Mouse (Mus musculus) neural tube, embryonic 11.5 days (tissue): Measurements from ENCODE around the gene Olfr1493-ps1. TPM values are rescaled to one million over a fixed set of nuclear protein-coding genes. Genes with fewer than 3 reads are reported as not detected.

ENCODE experiments used
- ATAC-seq: fragments of 200-750 bp; cut with Nextera tagmentation; 2 replicates; pipeline ENCODE4 v1.8.0; 2017; ENCODE audit warnings: moderate number of reproducible peaks, mild to moderate bottlenecking, moderate TSS enrichment, moderate library complexity; ENCODE audit not compliant: insufficient read depth, low FRiP score, low TSS enrichment
- DNase-seq: peaks from one replicate; pipeline ENCODE4 v3.0.0-alpha.2; 2015; ENCODE audit warnings: low spot score
- H3K27ac ChIP-seq: fragments of 300-500 bp; sonication (generic); 2 replicates; pipeline ENCODE4 v1.5.1; 2014; ENCODE audit warnings: low read depth, mild to moderate bottlenecking, low read length
- H3K27me3 ChIP-seq: fragments of 300-500 bp; sonication (generic); 2 replicates; pipeline ENCODE4 v1.6.1; 2014; ENCODE audit warnings: mild to moderate bottlenecking, low read length, mixed read lengths; ENCODE audit not compliant: control insufficient read depth, insufficient read depth
- H3K36me3 ChIP-seq: fragments of 300-500 bp; sonication (generic); 2 replicates; pipeline ENCODE4 v1.6.1; 2014; ENCODE audit warnings: mild to moderate bottlenecking, low read length, moderate library complexity, mixed read lengths; ENCODE audit not compliant: control insufficient read depth, insufficient read depth
- H3K4me1 ChIP-seq: fragments of 300-500 bp; sonication (generic); 2 replicates; pipeline ENCODE4 v1.6.1; 2014; ENCODE audit warnings: low read length, mixed read lengths; ENCODE audit not compliant: control insufficient read depth, insufficient read depth
- H3K4me2 ChIP-seq: fragments of 300-500 bp; sonication (generic); 2 replicates; pipeline ENCODE4 v1.6.1; 2014; ENCODE audit warnings: low read depth, mild to moderate bottlenecking, moderate library complexity
- H3K4me3 ChIP-seq: fragments of 300-500 bp; sonication (generic); 2 replicates; pipeline ENCODE4 v1.5.1; 2014; ENCODE audit warnings: low read depth, low read length
- H3K9ac ChIP-seq: fragments of 300-500 bp; sonication (generic); 2 replicates; pipeline ENCODE4 v1.6.1; 2014; ENCODE audit warnings: mild to moderate bottlenecking, low read length
- H3K9me3 ChIP-seq: fragments of 300-500 bp; sonication (generic); 2 replicates; pipeline ENCODE4 v1.6.1; 2016; ENCODE audit warnings: low read length; ENCODE audit not compliant: control insufficient read depth
- WGBS: fragments of 180-500 bp; shearing (Covaris S2); extraction: QIAGEN DNeasy Blood & Tissue Kit; methylation state at CpG from one replicate; pipeline ENCODE4 v1.1.7; 2014; 5-methylcytosine and 5-hydroxymethylcytosine counted together
- polyA plus RNA-seq: library from polyadenylated mRNA; unstranded; fragments of >200 nt; fragmentation: Nextera tagmentation; extraction: Ambion mirVana; gene quantifications from 2 replicates; pipeline ENCODE4 v1.2.1, GENCODE M21; 2014

The Olfr1493-ps1 gene
- not detected in 2 replicates for polyA plus RNA-seq

DNA sequence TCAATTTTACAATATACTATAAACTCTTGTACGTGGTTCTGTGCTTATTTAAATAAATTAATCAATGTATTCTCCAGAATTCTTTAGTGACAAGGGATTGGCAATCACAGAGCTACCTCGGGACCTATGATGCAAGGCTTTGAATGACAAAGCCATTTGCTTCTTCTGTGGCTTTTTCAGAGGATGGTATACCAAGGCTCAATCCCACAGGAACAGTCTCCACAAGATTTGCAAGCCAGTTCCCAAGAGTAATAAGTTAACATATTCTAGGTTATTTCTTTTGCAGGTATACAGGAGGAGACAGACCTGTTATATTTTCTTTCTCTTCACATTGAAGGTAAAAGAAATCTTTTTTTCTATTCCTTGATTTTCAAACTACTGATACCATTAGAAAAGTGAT lies at the start of gene Olfr1493-ps1:
Gene Olfr1493-ps1 (plus strand): TSS at position 301 of the 400 bp plus-strand sequence.
- ATAC-seq (no peak), DNase-seq (no peak)
- H3K4me2 ChIP-seq: no peak within 1 kb of the TSS
- H3K36me3 ChIP-seq: no peaks in the 10 kb centered on the region
- no peaks in the 10 kb centered on the region for H3K4me1 ChIP-seq
- no peaks in the 10 kb centered on the region for H3K9me3 ChIP-seq
- WGBS: 64% methylated on average over 2 of the region's 2 CpGs
- H3K4me3 ChIP-seq: no peak within 1 kb of the TSS
- H3K27me3 ChIP-seq: no peaks in the 10 kb centered on the region
- no peak within 1 kb of the TSS for H3K9ac ChIP-seq
- H3K27ac ChIP-seq: no peak within 1 kb of the TSS

DNA sequence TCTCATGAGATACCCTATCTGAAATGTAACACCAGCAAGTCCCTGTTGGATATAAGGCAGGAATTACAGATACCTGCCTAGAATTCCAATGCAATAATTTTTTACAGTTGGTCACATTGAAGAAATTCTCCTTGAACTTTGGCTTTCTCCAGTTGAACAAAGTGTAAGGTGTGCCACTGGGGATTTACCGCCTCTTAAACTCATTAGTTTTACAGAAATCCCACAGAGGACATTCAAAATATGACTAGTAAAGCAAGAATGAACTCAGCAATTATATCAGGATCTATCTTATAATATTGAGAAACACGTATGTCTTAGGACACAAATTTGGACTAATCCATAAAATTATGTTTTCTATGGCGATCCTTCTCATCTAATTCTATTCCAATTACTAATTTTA lies 26.1 kb upstream of the Olfr1493-ps1 start, which contains the start of gene Olfr1491:
Gene Olfr1491 (plus strand): TSS at position 301 of the 400 bp plus-strand sequence.
- no peak within 1 kb of the TSS for H3K4me3 ChIP-seq
- no peak for ATAC-seq
- H3K27ac ChIP-seq: no peak within 1 kb of the TSS
- no peak within 1 kb of the TSS for H3K9ac ChIP-seq
- H3K4me2 ChIP-seq: no peak within 1 kb of the TSS
- H3K36me3 ChIP-seq: no peaks in the 10 kb centered on the region
- H3K9me3 ChIP-seq: no peaks in the 10 kb centered on the region
- no peaks in the 10 kb centered on the region for H3K27me3 ChIP-seq
- 76% methylated on average over 3 of the region's 3 CpGs for WGBS
- DNase-seq: no peak
- no peaks in the 10 kb centered on the region for H3K4me1 ChIP-seq

DNA sequence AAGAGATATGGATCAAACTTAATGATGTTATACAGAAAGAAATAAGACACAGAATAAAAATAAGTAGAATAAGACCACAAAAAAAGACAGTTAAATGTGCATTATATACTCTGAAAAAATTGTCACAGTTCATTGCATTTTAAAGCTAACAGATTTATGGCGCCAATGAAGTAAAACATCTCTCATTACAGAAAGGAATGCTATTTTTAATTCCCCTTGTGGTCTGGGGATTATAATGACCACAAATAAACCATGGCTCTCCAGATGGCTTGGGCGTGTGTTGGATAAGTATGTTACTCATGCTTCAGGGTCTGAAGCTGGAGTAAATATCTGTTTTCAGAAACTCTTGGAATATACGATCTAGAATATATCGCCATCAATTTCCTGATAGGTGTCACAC lies 16.4 kb downstream of the Olfr1493-ps1 start, which contains the start of gene Olfr1494:
Gene Olfr1494 (plus strand): TSS at position 301 of the 400 bp plus-strand sequence.
- no peaks in the 10 kb centered on the region for H3K27me3 ChIP-seq
- no peaks in the 10 kb centered on the region for H3K36me3 ChIP-seq
- no peak within 1 kb of the TSS for H3K4me3 ChIP-seq
- H3K27ac ChIP-seq: no peak within 1 kb of the TSS
- 92% methylated on average over 4 of the region's 4 CpGs for WGBS
- no peak within 1 kb of the TSS for H3K9ac ChIP-seq
- ATAC-seq (no peak), DNase-seq (no peak)
- H3K4me2 ChIP-seq: no peak within 1 kb of the TSS
- H3K9me3 ChIP-seq: no peaks in the 10 kb centered on the region
- no peaks in the 10 kb centered on the region for H3K4me1 ChIP-seq

DNA sequence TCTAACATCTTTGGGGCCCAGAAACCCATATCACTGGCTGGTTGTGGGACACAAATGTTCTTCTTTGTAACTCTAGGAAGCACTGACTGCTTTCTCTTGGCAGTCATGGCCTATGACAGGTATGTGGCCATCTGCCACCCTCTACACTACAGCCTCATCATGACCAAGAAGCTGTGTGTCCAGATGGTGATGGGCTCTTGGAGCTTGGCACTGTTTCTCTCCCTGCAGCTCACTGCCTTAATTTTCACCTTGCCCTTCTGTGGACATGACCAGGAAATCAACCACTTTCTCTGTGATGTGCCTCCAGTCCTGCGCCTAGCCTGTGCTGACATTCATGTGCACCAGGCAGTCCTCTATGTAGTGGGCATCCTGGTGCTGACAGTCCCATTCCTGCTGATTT lies 26.3 kb downstream of the Olfr1493-ps1 start:
- Histone ChIP-seq H3K4me1 (no peaks in the 10 kb centered on the region), H3K9me3 (no peaks in the 10 kb centered on the region), H3K9ac (no peak overlapping the region), H3K4me3 (no peak overlapping the region), H3K27me3 (no peaks in the 10 kb centered on the region), H3K4me2 (no peak overlapping the region), H3K36me3 (no peaks in the 10 kb centered on the region), H3K27ac (no peak overlapping the region)
- 87% methylated on average over 1 of the region's 1 CpGs for WGBS
- ATAC-seq: no peak
- DNase-seq: no peak

DNA sequence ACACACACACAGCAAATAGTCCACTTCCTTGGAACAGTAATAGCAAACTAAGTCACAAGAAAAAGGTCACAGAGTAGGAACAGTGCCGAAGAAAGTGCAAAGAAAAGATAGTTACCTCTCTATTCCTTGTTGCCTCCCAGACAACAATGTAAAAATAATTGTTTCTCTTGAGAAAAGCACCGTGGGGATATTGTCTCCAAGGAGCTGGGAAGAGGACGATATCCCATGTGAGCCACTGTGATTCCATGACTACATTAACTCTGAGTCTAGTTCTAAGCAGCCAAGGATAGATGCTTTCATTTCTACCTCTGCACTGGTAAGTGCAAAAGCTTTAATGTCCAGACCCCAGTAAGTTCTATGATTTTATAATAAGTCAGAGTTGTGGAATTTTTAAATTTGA lies 41.2 kb downstream of the Olfr1493-ps1 start, which contains the start of gene Olfr1495:
Gene Olfr1495 (plus strand): TSS at position 301 of the 400 bp plus-strand sequence.
- DNase-seq: no peak
- Histone ChIP-seq H3K27ac (no peak within 1 kb of the TSS), H3K9ac (no peak within 1 kb of the TSS), H3K27me3 (no peaks in the 10 kb centered on the region), H3K4me1 (no peaks in the 10 kb centered on the region), H3K36me3 (no peaks in the 10 kb centered on the region), H3K4me2 (no peak within 1 kb of the TSS), H3K9me3 (no peaks in the 10 kb centered on the region), H3K4me3 (no peak within 1 kb of the TSS)
- 86% methylated on average over 3 of the region's 3 CpGs for WGBS
- no peak for ATAC-seq

DNA sequence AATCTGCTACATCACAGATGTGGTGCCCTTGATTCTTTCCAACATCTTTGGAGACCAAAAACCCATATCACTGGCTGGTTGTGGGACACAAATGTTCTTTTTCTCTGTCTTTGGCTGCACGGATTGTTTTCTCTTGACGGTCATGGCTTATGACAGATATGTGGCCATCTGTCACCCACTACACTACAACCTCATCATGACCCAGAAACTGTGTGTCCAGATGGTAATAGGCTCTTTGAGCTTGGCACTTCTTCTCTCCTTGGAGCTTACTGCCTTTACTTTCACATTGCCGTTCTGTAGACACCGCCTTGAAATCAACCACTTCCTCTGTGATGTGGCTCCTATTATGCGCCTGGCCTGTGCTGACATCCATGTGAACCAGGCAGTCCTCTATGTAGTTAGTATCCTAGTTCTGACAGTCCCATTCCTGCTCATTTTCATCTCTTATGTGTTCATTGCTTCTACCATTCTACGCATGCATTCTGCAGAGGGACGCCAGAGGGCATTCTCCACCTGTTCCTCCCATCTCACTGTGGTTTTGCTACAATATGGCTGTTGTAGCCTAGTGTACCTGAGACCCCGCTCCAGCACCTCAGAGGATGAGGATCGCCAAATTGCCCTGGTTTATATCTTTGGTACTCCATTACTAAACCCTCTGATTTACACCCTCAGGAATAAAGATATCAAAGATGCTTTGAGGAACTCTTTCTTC lies 45.6 kb downstream of the Olfr1493-ps1 start:
- Histone ChIP-seq H3K9me3 (no peaks in the 10 kb centered on the region), H3K27ac (no peak overlapping the region), H3K27me3 (no peaks in the 10 kb centered on the region), H3K36me3 (no peaks in the 10 kb centered on the region), H3K9ac (no peak overlapping the region), H3K4me1 (no peaks in the 10 kb centered on the region), H3K4me3 (no peak overlapping the region), H3K4me2 (no peak overlapping the region)
- DNase-seq: no peak
- WGBS: 88% methylated on average over 9 of the region's 9 CpGs
- ATAC-seq: no peak

DNA sequence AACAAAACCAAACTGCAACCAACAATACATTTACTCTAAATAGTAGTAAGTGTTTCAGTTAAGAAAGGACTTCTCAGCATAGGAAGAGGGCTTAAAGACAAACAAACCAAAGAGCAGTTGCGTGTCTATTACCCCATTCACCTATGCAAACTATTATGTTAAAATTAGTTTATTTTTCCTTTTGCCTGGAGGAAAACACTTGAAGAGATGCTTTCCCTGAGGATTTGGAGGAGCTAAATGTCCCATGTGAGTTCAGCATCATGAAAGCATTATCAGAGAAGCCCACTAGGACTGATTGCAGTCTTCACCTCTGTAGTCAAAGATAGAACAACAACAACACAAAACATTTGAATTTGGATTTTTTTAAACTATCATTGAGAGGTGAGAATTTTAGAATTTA lies 54.5 kb downstream of the Olfr1493-ps1 start, which contains the start of gene Olfr1496:
Gene Olfr1496 (plus strand): TSS at position 301 of the 400 bp plus-strand sequence.
- Histone ChIP-seq H3K36me3 (no peaks in the 10 kb centered on the region), H3K4me3 (no peak within 1 kb of the TSS), H3K9ac (no peak within 1 kb of the TSS), H3K4me1 (no peaks in the 10 kb centered on the region), H3K27me3 (no peaks in the 10 kb centered on the region), H3K27ac (no peak within 1 kb of the TSS), H3K4me2 (no peak within 1 kb of the TSS), H3K9me3 (no peaks in the 10 kb centered on the region)
- no peak for ATAC-seq
- no peak for DNase-seq
- WGBS: 85% methylated on average over 1 of the region's 1 CpGs
